Mouse (Mus musculus) A20 (cell line): ENCODE data around the gene Etnk2.

Experiments
- DNase-seq: peaks from one replicate; pipeline ENCODE4 v3.0.0-alpha.2; 2011; ENCODE audit warnings: low read depth, low spot score

The Etnk2 gene

GRCm38 (mm10) chr1:133351762-133352161 is 11.6 kb upstream of the Etnk2 start:
- DNase-seq, result no peak

- DNase-seq, result peak; percentile 81
These were observed 10.0 kb upstream of the Etnk2 start for GRCm38 (mm10) chr1:133353371-133353809.

GRCm38 (mm10) chr1:133355469-133355868 is 7.9 kb upstream of the Etnk2 start:
- no peak for DNase-seq

- DNase-seq, result no peak
These were observed 7.5 kb upstream of the Etnk2 start for GRCm38 (mm10) chr1:133355912-133356311.

- peak; percentile 84 for DNase-seq
These were observed 7.0 kb upstream of the Etnk2 start for GRCm38 (mm10) chr1:133356330-133356729.

- no peak for DNase-seq
These were observed 2.4 kb upstream of the Etnk2 start for GRCm38 (mm10) chr1:133361006-133361405.

GRCm38 (mm10) chr1:133362103-133362502 is 1.3 kb upstream of the Etnk2 start:
- DNase-seq, result no peak

GRCm38 (mm10) chr1:133364022-133364630 is 754 bp downstream of the Etnk2 start:
- DNase-seq, result no peak

- no peak for DNase-seq
These were observed 1.5 kb downstream of the Etnk2 start for GRCm38 (mm10) chr1:133364890-133365289.

GRCm38 (mm10) chr1:133366951-133367605 is 3.7 kb downstream of the Etnk2 start:
- no peak for DNase-seq

GRCm38 (mm10) chr1:133367606-133368488 is 4.5 kb downstream of the Etnk2 start:
- no peak for DNase-seq

GRCm38 (mm10) chr1:133368644-133369043 is 5.3 kb downstream of the Etnk2 start:
- DNase-seq, result no peak

- DNase-seq, result no peak
These were observed 7.0 kb downstream of the Etnk2 start for GRCm38 (mm10) chr1:133370352-133370751.

- DNase-seq, result no peak
These were observed 8.1 kb downstream of the Etnk2 start for GRCm38 (mm10) chr1:133371431-133371830.

GRCm38 (mm10) chr1:133372113-133372512 is 8.7 kb downstream of the Etnk2 start:
- DNase-seq, result no peak

GRCm38 (mm10) chr1:133375696-133376346 is 12.4 kb downstream of the Etnk2 start:
- DNase-seq, result no peak

- DNase-seq, result no peak
These were observed 14.2 kb downstream of the Etnk2 start for GRCm38 (mm10) chr1:133377547-133377946.

GRCm38 (mm10) chr1:133379254-133379985 is 16.0 kb downstream of the Etnk2 start:
- DNase-seq, result no peak

GRCm38 (mm10) chr1:133379986-133380320 is 16.6 kb downstream of the Etnk2 start:
- no peak for DNase-seq

GRCm38 (mm10) chr1:133380347-133381065 is 17.1 kb downstream of the Etnk2 start:
- DNase-seq, result peak; percentile 55

- peak; percentile 76 for DNase-seq
These were observed 18.6 kb downstream of the Etnk2 start for GRCm38 (mm10) chr1:133382008-133382407.
